Mouse (Mus musculus) 416B (cell line): ENCODE results near the gene Ska2.

Experiments
- DNase-seq: peaks from one replicate; pipeline ENCODE4 v3.0.0; 2011; ENCODE audit warnings: low read depth

Gene Ska2

DNA sequence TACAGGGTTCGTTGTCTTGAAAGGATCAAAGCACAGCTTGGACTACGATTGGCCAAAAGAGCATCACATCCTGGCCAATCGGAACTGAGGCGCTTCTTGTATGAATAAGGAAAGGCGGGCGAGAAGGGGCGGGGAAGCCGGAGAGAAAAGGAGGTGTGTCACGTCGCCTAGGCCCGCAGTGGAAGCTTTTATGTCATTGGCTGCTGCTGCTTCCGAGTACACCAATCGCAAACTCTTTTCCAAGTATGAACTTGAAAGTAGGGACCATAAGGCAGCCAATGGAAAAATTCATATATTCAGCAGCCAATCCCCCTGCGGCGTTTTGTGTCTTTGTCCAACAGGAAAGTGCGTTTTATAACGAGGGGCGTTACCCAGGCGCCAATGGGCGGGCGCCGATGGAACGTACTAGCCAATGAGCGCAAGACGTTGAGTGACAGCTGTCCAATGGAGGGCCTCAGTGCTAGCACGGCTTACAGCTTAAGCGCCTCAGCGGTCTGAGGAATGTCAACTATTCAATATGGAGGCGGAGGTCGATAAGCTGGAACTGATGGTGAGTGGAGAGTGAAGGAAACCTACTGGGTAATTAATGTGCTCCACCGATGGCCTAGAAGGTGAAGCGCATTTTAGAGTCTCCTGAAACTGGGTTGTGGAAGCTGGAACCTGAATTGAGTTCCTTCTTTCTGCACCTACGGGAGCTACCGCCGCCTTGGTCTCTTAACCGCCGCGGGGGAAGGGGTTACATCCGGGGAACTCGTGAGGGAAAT is at the start of gene Ska2:
Gene Ska2, plus strand, starts transcription at position 480 of the 764 bp plus-strand sequence.
- DNase-seq = peak; percentile 100

DNA sequence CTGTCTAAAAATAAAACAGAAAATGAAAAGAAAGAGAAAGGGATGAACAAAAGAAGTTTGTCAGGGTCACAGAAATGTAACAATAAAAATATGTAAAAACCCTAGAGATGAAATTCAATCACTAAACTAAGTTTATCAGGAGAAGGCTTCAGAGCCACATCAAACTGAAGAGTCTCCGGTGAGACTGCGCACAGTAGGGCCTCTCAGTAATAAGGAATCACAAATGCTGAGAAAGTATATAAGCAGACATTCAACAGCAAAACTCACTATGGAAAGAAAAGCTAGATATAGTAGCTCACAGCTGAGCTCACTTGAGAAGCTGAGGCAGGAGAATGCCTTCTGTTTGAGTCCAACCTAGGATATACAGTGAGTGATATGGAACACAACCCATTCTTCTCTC is 48.6 kb upstream of the Ska2 start:
- no peak for DNase-seq

DNA sequence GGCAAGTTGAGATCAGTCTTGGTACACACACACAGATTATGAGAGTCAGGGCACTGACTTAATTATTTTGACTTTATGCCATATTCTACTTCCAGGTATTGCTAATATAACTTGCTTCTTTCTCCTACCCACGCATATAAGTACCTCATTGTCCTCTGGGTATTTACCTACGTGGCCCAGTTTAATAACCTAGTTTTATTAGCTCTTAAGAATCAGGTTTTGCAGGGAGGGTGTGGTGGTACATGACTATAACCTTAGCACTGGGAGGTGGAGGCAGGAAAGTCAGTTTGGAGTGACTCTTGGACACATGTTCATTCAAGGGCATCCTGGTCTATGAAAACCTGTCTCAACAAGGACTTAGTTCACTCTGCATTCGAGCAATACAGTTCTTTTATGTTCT is 46.9 kb upstream of the Ska2 start:
- DNase-seq = no peak

DNA sequence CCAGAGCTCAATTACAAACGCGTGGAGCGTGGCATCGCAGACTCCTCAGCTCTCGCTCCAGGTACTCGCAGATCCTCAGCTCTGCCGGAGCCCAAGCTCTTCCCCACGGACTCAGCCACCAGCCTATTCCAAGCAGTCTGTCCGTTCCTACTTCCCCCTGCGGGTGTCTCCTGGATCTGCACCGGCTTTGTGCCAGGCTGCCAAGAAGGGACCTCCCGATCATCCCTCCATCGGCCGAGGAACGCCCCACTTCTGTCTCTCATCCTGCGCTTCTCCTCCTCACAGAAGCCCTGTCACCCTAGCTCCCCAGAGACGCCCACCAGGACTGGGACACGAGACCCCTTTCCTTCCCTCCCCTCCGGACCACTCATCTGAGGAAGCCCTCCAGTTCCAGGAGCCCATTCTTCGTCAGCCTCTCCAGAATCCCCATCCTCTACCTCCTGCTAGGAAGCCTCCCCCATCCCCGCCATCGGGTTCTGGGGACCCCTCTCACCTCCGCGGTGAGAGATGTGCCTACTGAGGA is 35.6 kb upstream of the Ska2 start:
- DNase-seq = peak; percentile 67

DNA sequence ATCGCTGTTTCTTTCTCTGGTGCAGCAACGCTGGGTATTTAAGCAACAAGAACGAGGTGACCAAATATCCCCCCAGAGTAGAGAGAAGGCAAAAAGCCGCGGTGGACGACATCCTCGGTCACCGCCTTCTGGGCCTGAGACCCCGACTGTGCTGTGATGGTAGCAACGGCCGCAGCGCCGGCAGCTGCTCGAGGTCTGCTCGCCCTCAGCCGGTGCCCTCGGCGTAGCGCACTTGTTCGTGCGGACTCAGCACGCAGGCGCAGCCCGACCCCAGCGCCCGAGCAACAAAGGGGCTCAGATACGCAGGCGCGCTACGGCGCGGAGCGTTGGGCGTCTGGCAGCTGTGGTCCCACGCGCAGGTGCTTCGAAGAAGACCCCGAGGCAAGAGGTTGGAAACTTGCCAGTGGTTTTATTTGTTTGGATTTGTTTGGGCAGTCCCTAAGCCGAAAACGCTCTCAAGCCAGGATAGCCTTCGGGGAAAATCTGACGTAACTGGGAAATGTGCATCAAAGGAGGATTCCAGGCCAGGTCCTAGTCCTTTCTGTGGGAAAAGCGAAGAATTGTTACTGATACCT is 35.1 kb upstream of the Ska2 start, which contains the start of gene Gdpd1:
Gene Gdpd1, minus strand, starts transcription at position 197 of the 575 bp plus-strand sequence.
- peak; percentile 89 for DNase-seq

DNA sequence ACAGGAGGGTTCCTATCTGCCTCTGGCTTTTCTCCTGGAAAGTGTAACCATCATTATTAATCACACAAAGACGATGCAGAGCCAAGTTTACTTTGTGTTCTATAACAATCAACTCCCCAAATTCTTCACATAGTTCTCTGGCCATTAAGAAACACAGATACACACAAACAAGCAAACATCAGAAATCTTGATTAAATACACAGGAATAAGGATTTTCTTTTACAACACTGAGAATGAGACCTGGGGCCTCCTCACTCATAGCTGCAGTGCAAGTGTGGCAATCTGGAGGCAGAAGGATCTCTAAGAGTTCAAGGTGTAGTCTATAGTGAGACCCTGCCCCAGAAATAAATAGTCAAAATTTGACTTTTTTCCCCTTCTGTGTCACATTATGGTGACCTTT is 25.3 kb upstream of the Ska2 start:
- DNase-seq = no peak

DNA sequence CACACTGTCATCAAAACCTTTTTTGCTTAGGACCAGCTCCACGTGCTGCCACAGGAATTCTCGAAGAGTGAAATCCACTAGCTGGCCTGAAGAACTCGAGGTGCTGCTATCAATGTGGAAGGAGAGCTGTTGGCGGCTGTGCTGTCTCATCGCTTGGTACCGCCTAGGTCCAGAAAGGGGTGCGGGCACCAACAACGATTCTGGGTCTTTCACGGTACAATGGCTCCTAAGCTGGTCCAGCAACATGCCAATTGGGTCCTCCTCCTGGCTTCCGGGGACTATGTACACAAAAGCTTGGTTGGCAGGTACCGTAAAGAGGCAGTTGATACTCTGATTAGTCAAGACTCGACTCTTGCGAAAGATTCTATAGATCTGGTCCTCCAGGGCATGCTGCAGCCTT is 23.6 kb upstream of the Ska2 start:
- no peak for DNase-seq

DNA sequence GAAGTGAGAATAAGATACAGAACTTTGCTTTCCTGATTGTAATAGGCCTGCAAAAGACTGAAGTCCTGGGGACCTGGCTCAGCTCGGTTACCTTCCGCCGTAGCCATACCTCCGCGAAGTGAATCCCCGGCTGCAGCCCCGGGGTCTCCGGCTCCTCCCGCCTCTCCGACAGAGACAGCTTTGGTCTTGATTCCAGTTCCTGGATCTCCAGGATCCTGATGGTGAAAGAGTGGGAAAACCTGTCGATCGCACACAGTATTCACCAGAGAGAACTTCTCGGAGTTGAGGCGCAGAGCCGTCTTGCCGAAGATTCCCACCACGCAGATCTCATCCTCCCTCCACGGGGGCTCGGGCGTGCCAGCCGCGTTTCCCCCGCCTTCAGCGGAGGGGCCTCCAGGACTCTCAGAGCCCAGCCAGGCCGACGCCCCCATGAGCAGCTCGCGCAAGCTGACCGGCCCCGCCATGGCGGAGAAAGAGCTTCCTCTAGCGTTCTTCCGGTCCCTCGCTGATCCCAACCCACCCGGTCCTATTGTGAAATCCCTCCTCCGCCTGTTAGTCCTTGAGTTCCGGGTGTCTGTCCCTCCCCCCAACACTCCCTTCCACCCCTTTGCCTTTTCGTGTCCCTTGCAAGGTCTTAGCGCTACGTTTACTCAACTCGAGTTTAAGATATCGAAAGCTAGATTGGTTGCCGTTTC is 22.6 kb upstream of the Ska2 start, which contains the start of gene Smg8:
Gene Smg8, minus strand, starts transcription at position 485 of the 695 bp plus-strand sequence.
- peak; percentile 95 for DNase-seq

DNA sequence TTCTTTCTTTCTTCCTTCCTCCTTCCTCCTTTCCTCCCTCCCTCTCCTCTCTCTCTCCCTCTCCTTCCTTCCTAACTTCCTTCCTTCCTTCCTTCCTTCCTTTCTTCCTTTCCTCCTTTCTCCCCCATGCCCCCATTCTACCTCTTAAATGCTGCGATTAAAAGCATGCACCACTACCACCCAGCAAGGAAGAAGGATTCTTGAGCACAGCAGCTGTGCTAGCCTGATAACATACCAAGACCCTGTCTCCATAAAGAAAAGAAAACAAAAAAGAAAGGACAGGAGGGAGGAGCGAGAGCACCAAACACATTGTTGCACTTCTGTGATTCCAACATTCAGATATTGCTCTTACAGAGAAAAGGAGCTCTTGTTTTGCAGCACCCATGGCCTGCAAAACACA is 21.9 kb upstream of the Ska2 start:
- DNase-seq = peak; percentile 33

DNA sequence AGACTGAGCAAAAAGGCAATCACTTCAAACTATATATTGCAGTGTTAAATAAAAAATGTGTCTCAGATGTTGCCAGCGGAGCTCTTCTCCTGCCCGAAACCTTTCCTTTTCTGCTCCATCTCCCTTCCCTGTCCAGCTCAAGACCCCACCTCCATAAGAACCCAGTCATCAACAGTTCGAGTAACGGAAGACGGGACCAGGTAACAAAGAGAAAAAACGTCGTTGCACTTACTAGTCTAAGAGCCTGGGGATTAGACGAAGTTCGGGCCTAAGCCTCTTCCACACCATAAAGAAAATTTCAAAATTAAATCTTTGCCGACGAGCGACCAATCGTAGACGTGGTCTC is 652 bp upstream of the Ska2 start, which contains the start of gene Prr11:
Gene Prr11, minus strand, starts transcription at position 300 of the 346 bp plus-strand sequence.
- no peak for DNase-seq

DNA sequence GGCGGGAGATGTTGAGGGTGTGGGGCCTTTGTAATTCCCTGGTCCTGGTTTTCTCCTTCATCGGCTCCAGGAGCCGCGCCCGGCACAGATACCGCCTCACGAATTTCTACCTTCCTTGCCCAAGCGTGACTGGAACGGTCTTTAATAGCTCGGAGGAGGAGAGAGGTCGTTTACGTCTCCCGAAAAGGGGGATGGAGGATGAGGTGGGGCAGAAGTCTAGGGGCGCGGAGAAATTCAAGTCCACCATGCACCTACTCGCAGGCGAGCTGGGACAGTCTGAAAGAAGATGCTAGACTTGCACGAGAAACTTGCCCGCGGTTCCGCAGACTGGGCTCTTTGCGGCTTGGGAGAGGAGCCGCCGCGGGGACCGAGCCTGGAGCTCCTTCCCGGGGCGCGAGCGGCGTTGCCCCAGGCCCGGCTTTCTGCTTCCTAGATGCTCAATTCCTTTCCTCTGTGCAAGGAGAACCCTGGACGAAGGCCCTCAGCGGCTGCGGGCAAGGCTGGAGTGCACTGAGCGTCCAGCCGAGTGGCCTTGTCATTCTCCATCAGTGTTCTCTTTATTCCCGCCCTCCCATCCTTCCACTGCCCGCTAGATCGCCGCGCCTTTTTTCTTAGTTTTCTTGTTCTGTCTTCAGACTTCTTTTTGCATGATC is 611 bp downstream of the Ska2 start:
- peak; percentile 45 for DNase-seq

DNA sequence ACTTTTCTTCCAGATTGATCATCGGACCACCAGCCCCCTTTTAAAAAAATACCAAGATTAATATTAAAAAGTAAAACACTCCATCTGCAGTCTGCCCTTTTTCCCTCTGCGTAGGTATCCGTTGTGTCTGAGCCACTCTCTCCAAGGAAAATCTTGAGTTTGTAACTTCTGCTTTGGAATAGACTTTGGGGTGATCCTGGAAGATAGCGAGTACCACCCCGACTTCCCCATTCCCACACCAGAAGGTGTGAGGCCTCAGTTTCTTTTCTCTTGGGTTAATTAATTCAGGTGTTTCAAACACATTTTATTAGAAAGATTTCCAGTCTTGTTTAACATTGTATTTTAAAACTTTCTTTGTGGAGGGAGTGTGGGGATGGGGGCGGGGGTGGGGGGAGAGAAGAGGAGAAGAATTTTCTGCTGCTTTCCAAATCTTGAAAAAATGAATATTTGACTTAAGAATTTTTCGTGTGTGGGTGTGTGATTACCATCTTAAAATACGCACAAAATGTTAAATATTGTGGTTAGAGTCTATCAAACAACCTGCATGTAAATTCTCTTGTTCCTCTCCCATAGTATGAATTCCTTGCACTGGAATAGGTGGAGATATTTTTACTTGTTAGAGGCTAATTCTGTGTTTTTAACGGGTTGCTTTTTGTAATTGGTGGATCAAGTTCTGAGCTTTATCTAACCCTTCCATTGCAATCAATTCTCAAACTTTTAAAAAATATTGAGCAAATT is 1.3 kb downstream of the Ska2 start:
- no peak for DNase-seq

DNA sequence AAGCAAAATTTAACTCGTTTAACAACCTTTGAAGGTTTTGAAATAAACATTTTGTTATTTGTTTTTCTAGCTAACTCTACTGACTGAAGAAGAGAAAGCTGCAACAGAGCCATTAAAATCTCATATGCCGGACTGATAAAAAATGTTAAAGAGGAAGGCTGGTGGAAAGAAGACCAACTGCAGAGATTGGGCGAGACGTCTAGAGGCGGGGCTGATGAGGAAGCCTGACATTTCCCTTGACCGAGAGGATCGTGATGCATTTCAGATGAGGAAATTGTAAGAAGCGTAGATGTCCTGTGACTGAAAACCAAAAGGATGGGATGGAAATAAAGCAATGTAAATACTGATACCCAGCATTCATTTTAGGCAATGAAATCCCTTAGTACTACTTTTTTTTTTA is 12.8 kb downstream of the Ska2 start:
- DNase-seq = no peak

DNA sequence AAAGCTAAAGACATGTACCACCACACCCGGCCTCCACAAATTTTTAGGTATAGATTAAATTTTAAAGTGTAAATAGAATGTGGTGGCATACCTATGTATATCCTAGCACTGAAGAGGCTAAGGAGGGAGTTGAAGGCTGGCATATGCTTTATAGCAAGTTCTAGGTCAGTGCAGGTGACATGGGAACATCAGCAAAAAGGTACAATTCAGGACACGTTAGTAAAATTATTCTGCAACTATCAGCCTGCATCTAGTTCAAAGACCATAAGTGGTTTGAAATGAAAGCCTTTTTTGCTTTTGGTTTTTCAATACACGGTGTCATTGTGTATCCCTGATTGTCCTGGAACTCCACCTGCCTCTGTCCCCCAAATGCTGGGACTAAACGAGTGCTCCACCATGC is 16.5 kb downstream of the Ska2 start:
- no peak for DNase-seq

DNA sequence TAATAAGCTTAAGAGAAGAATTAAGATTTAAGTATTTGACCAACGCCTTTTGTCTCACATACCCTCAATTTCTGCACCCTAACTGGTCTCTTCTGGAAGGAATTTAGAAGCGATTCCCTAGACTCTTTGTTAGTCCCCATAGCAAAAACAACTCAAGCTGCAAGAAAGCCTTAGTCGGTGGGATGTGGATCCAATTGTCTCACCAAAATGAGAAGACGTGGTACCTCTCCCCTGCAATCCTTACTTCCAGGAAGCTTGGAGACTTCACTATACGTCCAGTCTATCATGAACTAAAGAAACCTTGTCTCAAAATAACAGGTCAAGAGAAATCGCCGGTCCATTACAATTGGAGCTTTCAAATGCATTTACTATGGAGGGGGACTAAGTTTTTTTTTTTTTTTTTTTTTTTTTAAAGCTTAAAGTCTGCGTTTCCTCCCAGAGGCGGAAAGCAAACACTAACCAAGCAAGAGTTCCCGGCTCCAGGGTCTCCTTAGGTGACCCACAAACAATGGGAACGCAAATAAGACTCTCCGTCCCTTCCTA is 17.3 kb downstream of the Ska2 start:
- no peak for DNase-seq

DNA sequence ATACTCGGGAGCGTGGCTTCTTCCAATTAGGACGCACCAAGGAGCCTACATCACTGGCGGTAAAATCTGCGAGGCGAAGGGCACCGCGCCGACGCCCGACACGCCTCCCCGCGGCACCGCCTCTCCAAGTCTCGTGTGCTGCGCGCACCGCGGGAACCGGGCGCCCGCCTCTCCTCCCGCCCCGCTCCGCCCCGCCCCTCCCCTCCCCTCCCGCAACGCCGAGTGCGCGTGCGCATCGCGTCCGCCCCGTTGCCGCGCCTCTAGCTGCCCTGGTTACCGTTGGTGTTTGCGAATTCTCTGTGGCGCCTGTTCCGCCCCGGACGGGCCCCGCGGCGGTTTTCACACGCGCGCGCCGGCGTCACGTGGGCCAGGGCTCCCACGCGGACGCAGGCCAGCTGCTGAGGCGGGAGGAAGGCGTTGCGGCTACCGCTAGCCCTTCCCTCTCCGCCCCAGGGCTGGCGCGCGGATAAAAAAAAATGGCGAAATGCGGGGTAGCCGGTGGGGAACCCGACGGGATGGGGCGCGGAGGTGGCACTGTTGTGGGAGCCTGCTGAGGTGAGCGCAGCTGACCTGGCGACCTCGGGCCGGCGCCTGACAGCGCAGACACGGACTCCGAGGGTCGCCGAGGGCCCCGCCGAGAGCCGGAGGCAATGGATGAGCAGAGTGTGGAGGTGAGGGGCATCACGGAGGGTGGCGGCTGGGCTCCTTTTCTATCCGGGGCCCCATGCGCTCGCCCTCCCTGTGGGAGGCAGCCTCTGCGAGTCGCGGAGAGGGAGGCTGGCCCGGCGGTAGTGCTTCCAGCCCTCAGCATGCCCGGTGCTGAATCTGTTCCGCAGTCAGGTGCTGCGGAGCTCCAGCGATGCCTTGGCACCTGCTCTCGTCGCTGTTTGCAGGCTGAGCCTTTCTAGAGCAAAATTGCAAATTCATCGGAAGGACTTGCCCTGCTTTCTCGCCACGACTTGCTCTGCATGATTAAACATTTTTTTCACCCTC is 18.1 kb downstream of the Ska2 start, which contains the start of gene Trim37:
Gene Trim37, plus strand, starts transcription at position 254 of the 993 bp plus-strand sequence.
- peak; percentile 90 for DNase-seq

DNA sequence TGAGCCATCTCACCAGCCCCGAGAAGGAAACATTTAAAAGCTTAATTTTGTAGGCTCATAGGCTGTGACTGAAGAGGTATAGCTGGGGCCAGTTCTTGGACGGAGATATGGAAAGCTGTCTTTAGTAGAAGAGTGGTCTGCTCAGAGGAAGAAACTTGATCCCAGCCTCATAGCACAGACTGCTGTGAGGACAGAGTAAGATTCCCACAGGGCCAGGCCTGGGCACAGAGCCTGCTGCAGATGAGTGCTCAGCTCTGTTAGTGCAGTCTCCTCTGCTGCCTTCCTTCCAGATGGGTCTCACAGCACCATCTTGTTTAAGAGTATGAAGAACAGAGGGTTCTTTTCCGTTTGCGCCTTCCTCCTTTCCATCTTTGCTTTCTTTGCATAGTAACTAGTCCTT is 27.2 kb downstream of the Ska2 start:
- DNase-seq = no peak

DNA sequence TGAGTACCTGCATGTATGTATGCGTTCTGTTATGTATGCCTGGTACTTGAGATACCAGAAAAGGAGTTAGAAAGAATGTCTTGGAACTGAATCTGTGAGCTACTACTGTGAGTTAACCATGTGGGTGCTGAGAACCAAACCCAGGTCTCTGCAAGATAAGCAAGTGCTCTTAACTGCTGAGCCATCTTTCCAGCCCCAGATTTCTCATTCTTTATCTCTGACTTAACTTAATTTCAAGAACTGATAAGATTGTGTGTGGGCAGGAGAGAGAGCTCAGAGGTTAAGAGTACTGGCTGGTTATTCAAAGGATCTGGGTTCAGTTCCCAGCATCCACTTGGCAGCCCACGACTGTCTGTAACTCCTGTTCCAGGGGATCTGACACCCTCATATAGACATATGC is 49.0 kb downstream of the Ska2 start:
- DNase-seq = no peak

DNA sequence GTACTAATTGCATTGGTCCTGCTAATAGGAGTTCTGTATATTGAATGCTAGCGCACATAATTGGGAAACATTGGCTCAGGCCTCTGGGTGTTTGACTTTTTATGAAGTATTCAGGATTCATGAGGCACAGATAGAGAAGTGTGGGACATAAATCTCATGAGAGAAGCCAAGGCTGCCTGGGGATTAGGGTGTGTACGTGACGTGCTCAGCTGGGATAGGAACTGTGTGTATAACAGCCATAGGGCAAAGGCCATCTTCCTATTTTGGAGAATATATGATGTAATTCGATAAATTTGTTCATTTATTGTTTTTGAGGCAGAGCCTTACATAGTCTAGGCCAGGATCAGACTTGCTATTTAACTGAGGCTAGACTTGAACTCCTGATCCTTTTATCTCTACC is 53.7 kb downstream of the Ska2 start:
- DNase-seq = no peak

DNA sequence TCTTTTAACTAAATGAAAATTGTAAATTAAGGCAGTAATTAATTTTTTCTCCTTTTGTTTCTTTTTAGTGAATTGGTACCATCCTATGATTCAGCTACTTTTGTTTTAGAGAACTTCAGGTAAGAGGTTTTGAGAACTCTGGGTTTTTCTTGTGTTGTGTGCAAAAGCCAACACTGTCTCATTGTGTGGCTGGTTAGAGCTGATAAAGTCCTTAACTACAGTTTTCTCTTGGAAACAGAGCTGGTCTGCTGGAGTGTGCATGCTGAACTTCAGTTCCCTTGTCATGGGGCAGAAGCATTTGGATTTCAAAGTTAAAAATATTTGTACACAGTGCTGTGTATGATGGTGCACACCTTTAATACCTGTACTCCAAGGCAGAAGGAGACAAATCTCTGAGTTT is 54.7 kb downstream of the Ska2 start:
- no peak for DNase-seq
